Mouse (Mus musculus) lung, postnatal 0 days (tissue): ENCODE measurements around the gene Tubal3.

Experiments
- CTCF ChIP-seq: IDR thresholded peaks from 2 replicates; pipeline ENCODE4 v1.5.1; 2016; ENCODE audit warnings: antibody characterized with exemption, mild to moderate bottlenecking
- EP300 ChIP-seq: IDR thresholded peaks from 2 replicates; pipeline ENCODE4 v1.6.1; 2016; ENCODE audit warnings: antibody characterized with exemption, mild to moderate bottlenecking, control low read depth

- TF ChIP-seq CTCF (no peak), EP300 (no peak)
Measured at GRCm38 (mm10) chr13:3876448-3876847, 41.6 kb upstream of the Tubal3 start.
